Mouse (Mus musculus): ENCODE measurements around the gene Met. TPM values are rescaled to one million over a fixed set of nuclear protein-coding genes. Genes with fewer than 3 reads are reported as not detected.

Met gene
- polyA plus RNA-seq, 1 experiment from 2014 or later, result 1.5 TPM

DNA sequence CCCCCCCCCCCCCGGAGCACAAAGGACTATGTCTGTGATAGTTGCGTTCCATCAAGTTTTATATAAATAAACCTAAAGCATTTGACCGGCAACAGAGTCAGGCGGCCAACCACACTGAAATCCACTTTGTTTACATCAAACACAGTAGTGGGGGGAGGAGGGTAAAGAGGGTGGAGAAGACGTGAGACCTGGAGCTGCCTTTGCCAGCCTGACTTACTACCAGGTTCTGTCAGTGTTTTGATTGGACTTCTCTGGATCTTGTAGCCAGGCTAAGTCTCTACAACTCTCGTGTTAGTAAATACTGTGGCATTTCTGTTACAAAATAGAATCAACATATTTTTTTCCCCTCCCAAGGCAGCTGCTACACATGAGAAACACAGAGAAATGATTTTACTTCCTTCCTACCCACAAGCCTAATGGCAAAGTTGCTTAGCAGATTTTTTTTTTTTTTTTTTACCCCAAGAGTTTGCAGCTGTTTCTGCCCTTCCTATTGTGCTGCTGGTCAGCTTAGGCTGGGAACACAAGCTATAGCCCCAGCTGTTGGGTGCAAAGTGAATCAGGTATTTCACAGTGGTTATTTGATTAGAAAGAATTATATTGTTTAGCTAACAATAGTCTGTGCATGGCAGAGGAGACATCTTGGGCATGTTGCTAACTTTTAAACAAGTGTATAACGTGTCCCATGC lies 52.3 kb downstream of the Met start:
- H3K4me3 ChIP-seq (replicated peaks; ENCODE audit: low read depth, low read length), result no peak overlapping the region
- H3K27me3 ChIP-seq (ENCODE audit: control insufficient read depth, insufficient read depth, low read length), result no peaks in the 10 kb centered on the region
- 41% methylated on average over 7 of the region's 7 CpGs for WGBS
- ATAC-seq (ENCODE audit: low FRiP score, low TSS enrichment) (no peak), DNase-seq (peak; percentile 4)
- H3K4me1 ChIP-seq (ENCODE audit: control insufficient read depth, insufficient read depth, low read length), result peaks cover 3% of the 10 kb centered on the region; the same call in 1 of the 2 replicates
- H3K27ac ChIP-seq (replicated peaks; ENCODE audit: low read depth, low read length), result no peak overlapping the region
- no peaks in the 10 kb centered on the region for H3K9me3 ChIP-seq (ENCODE audit: control insufficient read depth, low read length)
- no peak overlapping the region for H3K9ac ChIP-seq (replicated peaks; ENCODE audit: low read length)
- H3K4me2 ChIP-seq (ENCODE audit: low read length), result no peak overlapping the region
- no peaks in the 10 kb centered on the region for H3K36me3 ChIP-seq (ENCODE audit: control insufficient read depth, insufficient read depth, low read length)

DNA sequence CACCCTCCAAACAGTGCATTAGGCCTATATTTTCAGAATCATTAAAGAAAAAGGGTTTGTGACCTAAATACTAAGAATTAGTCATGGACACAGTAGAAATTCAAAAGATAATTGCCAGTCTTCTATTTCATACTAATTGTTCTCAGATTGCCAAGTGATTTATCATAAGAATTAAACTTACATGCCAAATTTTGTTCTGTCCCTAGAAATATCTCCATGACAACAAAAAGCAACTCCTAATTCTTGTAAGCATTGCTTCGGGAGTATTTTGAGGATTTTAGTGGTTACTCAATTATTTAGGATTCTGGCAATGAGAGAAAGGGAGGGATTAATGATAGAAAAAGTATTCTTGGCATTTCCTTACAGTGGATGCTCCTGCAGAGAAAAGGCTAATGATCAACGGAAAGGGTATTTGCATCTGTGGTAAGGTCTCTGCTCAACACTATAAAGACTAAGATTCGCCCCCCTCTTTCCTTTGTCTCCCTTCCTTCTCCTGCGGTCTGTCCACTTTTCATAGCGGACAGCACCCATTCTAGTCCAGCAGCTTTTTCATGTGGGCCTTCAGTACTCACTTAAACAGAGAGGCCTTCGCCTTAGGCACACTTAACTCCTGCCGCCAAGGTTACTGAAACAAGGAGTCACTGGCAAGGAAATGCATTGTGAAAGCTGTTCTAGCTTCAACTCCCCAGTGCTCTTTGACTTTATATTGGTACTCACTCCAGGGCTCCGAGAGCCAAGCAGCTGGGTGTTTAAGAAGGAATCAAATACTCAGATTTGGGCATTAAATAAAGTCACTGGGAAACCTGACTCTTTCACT lies 58.5 kb downstream of the Met start:
- no peak overlapping the region for H3K4me2 ChIP-seq (ENCODE audit: low read length)
- no peak overlapping the region for H3K4me3 ChIP-seq (replicated peaks; ENCODE audit: low read depth, low read length)
- WGBS, result 40% methylated on average over 8 of the region's 8 CpGs
- no peaks in the 10 kb centered on the region for H3K9me3 ChIP-seq (ENCODE audit: control insufficient read depth, low read length)
- H3K4me1 ChIP-seq (ENCODE audit: control insufficient read depth, insufficient read depth, low read length), result no peaks in the 10 kb centered on the region
- H3K9ac ChIP-seq (replicated peaks; ENCODE audit: low read length), result no peak overlapping the region
- no peak for DNase-seq
- no peaks in the 10 kb centered on the region for H3K27me3 ChIP-seq (ENCODE audit: control insufficient read depth, insufficient read depth, low read length)
- no peak for ATAC-seq (ENCODE audit: low FRiP score, low TSS enrichment)
- no peak overlapping the region for H3K27ac ChIP-seq (replicated peaks; ENCODE audit: low read depth, low read length)
- H3K36me3 ChIP-seq (ENCODE audit: control insufficient read depth, insufficient read depth, low read length), result no peaks in the 10 kb centered on the region

DNA sequence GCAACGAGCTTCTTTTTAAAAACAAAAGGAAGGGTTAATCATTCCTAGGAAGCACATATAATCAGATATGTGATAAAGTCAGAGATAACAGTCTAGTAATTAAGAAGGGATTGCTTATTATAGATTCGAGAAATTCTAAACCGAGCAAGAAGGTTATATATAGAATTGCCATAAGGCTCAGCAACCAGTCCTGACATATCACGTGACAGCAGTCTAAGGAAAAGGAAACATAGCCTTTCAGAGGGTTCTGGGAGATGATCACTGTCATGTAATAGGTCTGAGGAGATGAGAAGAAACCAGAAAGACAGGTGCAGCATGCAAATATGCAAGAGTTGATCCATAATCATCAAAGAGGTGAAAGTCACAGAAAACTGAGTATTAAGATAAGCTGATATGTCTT lies 59.3 kb downstream of the Met start:
- WGBS, result 91% methylated on average over 4 of the region's 4 CpGs
- H3K36me3 ChIP-seq (ENCODE audit: control insufficient read depth, insufficient read depth, low read length), result no peaks in the 10 kb centered on the region
- no peaks in the 10 kb centered on the region for H3K9me3 ChIP-seq (ENCODE audit: control insufficient read depth, low read length)
- ATAC-seq (ENCODE audit: low FRiP score, low TSS enrichment) (no peak), DNase-seq (no peak)
- H3K27ac ChIP-seq (replicated peaks; ENCODE audit: low read depth, low read length), result no peak overlapping the region
- H3K27me3 ChIP-seq (ENCODE audit: control insufficient read depth, insufficient read depth, low read length), result no peaks in the 10 kb centered on the region
- no peak overlapping the region for H3K9ac ChIP-seq (replicated peaks; ENCODE audit: low read length)
- no peak overlapping the region for H3K4me3 ChIP-seq (replicated peaks; ENCODE audit: low read depth, low read length)
- no peaks in the 10 kb centered on the region for H3K4me1 ChIP-seq (ENCODE audit: control insufficient read depth, insufficient read depth, low read length)
- no peak overlapping the region for H3K4me2 ChIP-seq (ENCODE audit: low read length)

GRCm38 (mm10) chr6:17529490-17530269 lies 66.1 kb downstream of the Met start:
- Histone ChIP-seq H3K4me2 (ENCODE audit: low read length) (no peak overlapping the region), H3K36me3 (ENCODE audit: control insufficient read depth, insufficient read depth, low read length) (no peaks in the 10 kb centered on the region), H3K4me1 (ENCODE audit: control insufficient read depth, insufficient read depth, low read length) (no peaks in the 10 kb centered on the region), H3K9me3 (ENCODE audit: control insufficient read depth, low read length) (no peaks in the 10 kb centered on the region), H3K27me3 (ENCODE audit: control insufficient read depth, insufficient read depth, low read length) (no peaks in the 10 kb centered on the region), H3K9ac (replicated peaks; ENCODE audit: low read length) (no peak overlapping the region), H3K27ac (replicated peaks; ENCODE audit: low read depth, low read length) (no peak overlapping the region), H3K4me3 (replicated peaks; ENCODE audit: low read depth, low read length) (no peak overlapping the region)
- ATAC-seq (ENCODE audit: low FRiP score, low TSS enrichment), result no peak
- DNase-seq, result no peak
- 51% methylated on average over 6 of the region's 6 CpGs for WGBS

DNA sequence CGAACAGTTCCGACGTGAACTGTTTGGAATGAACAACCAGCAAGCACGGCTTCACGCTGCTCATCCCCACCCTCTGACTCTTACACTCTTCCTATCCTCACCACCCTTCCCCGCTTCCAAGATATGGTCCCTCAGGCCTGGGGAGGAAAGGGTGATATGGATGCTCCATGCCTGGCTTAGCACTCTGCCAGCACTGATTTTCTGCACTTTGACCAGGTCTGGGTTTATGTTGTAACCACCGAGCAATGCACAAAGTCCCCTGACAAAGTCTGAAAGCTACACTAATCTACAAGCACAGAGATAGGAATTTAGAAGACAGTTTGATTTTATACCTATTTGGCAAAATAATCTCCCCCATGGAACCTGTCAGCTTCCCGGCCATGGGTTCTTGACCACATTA lies 78.0 kb downstream of the Met start:
- Histone ChIP-seq H3K27ac (replicated peaks; ENCODE audit: low read depth, low read length) (no peak overlapping the region), H3K27me3 (ENCODE audit: control insufficient read depth, insufficient read depth, low read length) (no peaks in the 10 kb centered on the region), H3K36me3 (ENCODE audit: control insufficient read depth, insufficient read depth, low read length) (no peaks in the 10 kb centered on the region), H3K4me3 (replicated peaks; ENCODE audit: low read depth, low read length) (no peak overlapping the region), H3K4me2 (ENCODE audit: low read length) (no peak overlapping the region), H3K9me3 (ENCODE audit: control insufficient read depth, low read length) (no peaks in the 10 kb centered on the region), H3K9ac (replicated peaks; ENCODE audit: low read length) (no peak overlapping the region), H3K4me1 (ENCODE audit: control insufficient read depth, insufficient read depth, low read length) (no peaks in the 10 kb centered on the region; the same call in 1 of the 2 replicates)
- DNase-seq, result no peak
- WGBS, result 92% methylated on average over 8 of the region's 8 CpGs
- ATAC-seq (ENCODE audit: low FRiP score, low TSS enrichment), result no peak

DNA sequence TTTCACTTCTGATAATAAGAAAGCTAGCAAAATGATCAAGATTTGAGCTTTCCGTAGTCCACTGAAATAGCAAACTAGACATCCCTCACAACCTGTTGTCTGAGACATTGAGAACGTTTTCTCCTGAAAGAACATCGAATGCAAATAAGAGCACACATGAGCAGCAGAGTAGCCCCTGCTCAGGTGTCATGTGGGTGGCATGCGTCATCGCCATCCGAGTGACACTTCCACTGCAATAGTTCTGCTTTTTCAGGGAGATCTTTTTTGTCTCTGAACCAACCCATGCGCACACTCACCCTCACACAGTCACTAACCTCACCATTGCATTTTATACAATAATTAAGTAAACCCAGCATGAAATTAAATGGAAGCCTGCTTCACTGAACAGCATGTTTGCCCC lies 78.8 kb downstream of the Met start:
- no peaks in the 10 kb centered on the region for H3K36me3 ChIP-seq (ENCODE audit: control insufficient read depth, insufficient read depth, low read length)
- no peaks in the 10 kb centered on the region; the same call in 1 of the 2 replicates for H3K4me1 ChIP-seq (ENCODE audit: control insufficient read depth, insufficient read depth, low read length)
- H3K9ac ChIP-seq (replicated peaks; ENCODE audit: low read length), result no peak overlapping the region
- no peak overlapping the region for H3K4me2 ChIP-seq (ENCODE audit: low read length)
- no peak overlapping the region for H3K4me3 ChIP-seq (replicated peaks; ENCODE audit: low read depth, low read length)
- no peak overlapping the region for H3K27ac ChIP-seq (replicated peaks; ENCODE audit: low read depth, low read length)
- ATAC-seq (ENCODE audit: low FRiP score, low TSS enrichment) (no peak), DNase-seq (no peak)
- H3K27me3 ChIP-seq (ENCODE audit: control insufficient read depth, insufficient read depth, low read length), result no peaks in the 10 kb centered on the region
- WGBS, result 91% methylated on average over 7 of the region's 7 CpGs
- no peaks in the 10 kb centered on the region for H3K9me3 ChIP-seq (ENCODE audit: control insufficient read depth, low read length)

DNA sequence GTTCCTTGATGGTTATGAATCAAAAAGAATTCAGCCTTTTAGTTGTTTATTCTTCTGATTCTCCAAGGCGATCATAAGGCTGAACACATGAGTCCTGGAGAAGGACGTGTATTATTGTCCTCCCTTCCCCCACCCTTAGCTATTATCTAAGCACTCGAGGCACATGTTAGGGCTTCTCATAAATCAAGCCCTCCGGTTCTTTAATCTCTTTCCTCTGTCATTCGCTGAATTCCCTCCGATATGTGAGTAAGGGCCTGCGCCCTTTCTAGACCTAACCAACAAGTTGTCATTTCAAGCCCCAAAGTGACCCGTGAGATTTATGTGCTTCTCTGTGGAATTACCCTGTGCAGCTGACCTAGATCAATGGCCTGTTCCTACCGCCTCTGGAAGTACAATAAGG lies 81.9 kb downstream of the Met start:
- Histone ChIP-seq H3K4me3 (replicated peaks; ENCODE audit: low read depth, low read length) (no peak overlapping the region), H3K4me2 (ENCODE audit: low read length) (no peak overlapping the region), H3K4me1 (ENCODE audit: control insufficient read depth, insufficient read depth, low read length) (no peaks in the 10 kb centered on the region; the same call in 1 of the 2 replicates), H3K27me3 (ENCODE audit: control insufficient read depth, insufficient read depth, low read length) (no peaks in the 10 kb centered on the region), H3K9ac (replicated peaks; ENCODE audit: low read length) (no peak overlapping the region), H3K9me3 (ENCODE audit: control insufficient read depth, low read length) (no peaks in the 10 kb centered on the region), H3K36me3 (ENCODE audit: control insufficient read depth, insufficient read depth, low read length) (no peaks in the 10 kb centered on the region), H3K27ac (replicated peaks; ENCODE audit: low read depth, low read length) (no peak overlapping the region)
- DNase-seq (no peak), ATAC-seq (ENCODE audit: low FRiP score, low TSS enrichment) (no peak)
- 87% methylated on average over 9 of the region's 9 CpGs for WGBS

- Histone ChIP-seq H3K27ac (replicated peaks; ENCODE audit: low read depth, low read length) (no peak overlapping the region), H3K27me3 (ENCODE audit: control insufficient read depth, insufficient read depth, low read length) (no peaks in the 10 kb centered on the region), H3K36me3 (ENCODE audit: control insufficient read depth, insufficient read depth, low read length) (no peaks in the 10 kb centered on the region), H3K4me1 (ENCODE audit: control insufficient read depth, insufficient read depth, low read length) (no peaks in the 10 kb centered on the region; the same call in 1 of the 2 replicates), H3K9me3 (ENCODE audit: control insufficient read depth, low read length) (no peaks in the 10 kb centered on the region), H3K4me3 (replicated peaks; ENCODE audit: low read depth, low read length) (no peak overlapping the region), H3K9ac (replicated peaks; ENCODE audit: low read length) (no peak overlapping the region), H3K4me2 (ENCODE audit: low read length) (no peak overlapping the region)
- DNase-seq (peak; percentile 9), ATAC-seq (ENCODE audit: low FRiP score, low TSS enrichment) (no peak)
- 66% methylated on average over 9 of the region's 9 CpGs for WGBS
Measured at GRCm38 (mm10) chr6:17546341-17546740, 82.7 kb downstream of the Met start.

All from midbrain, embryonic 14.5 days (tissue).